Mouse (Mus musculus): ENCODE data around the gene Renbp. TPM values are rescaled to one million over a fixed set of nuclear protein-coding genes. Genes with fewer than 3 reads are reported as not detected.

Renbp gene
- polyA plus RNA-seq, 1 experiment from 2014 or later = 85.6 TPM

DNA sequence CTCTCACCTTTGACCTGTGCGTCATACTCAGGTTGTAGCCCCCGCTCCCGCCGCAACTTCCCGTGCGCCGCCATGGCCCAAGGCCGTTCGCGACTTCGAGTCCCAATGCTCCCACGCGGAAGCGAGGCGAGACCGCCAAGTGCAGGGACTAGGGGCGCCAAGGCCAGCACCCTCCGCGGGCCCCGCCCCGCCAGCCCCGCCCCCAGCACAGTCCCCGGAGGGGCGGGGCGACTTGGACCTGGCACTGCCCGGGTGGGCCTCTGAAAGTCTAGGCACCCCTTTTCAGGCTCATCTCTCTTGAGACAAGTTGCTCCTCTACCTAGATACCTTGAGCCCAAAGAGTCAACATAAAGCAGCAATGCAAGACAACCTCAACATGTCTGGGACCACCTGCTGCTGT is 19.5 kb downstream of the Renbp start:
- ATAC-seq (replicated peaks; ENCODE audit: low FRiP score, low read depth) (no peak), DNase-seq (ENCODE audit: low spot score) (no peak)
- TF ChIP-seq CTCF (IDR thresholded peaks at IDR 0.05; ENCODE audit: low read depth) = no peak
- Histone ChIP-seq H3K4me1 (replicated peaks; ENCODE audit: insufficient read depth, low read length) (no peaks in the 10 kb centered on the region), H3K4me2 (ENCODE audit: low read length) (peak overlapping the region; percentile 47), H3K27me3 (ENCODE audit: insufficient read depth, low read length) (no peaks in the 10 kb centered on the region), H3K9ac (ENCODE audit: low read depth, low read length) (no peak overlapping the region), H3K27ac (no peak overlapping the region; the same call in 1 of the 2 replicates), H3K4me3 (replicated peaks; ENCODE audit: low read depth, low read length) (no peak overlapping the region), H3K36me3 (ENCODE audit: insufficient read depth, low read length) (no peaks in the 10 kb centered on the region), H3K9me3 (replicated peaks; ENCODE audit: low read length) (no peaks in the 10 kb centered on the region)
- WGBS = 28% methylated on average over 26 of the region's 26 CpGs

GRCm38 (mm10) chrX:73910451-73910850 is 20.2 kb downstream of the Renbp start:
- H3K27me3 ChIP-seq (ENCODE audit: insufficient read depth, low read length) = no peaks in the 10 kb centered on the region
- no peak overlapping the region for H3K27ac ChIP-seq
- no peak for TF ChIP-seq CTCF (IDR thresholded peaks at IDR 0.05; ENCODE audit: low read depth)
- H3K4me3 ChIP-seq (replicated peaks; ENCODE audit: low read depth, low read length) = no peak overlapping the region
- no peaks in the 10 kb centered on the region for H3K4me1 ChIP-seq (replicated peaks; ENCODE audit: insufficient read depth, low read length)
- no peak overlapping the region for H3K9ac ChIP-seq (ENCODE audit: low read depth, low read length)
- H3K4me2 ChIP-seq (ENCODE audit: low read length) = no peak overlapping the region
- DNase-seq (ENCODE audit: low spot score) (no peak), ATAC-seq (replicated peaks; ENCODE audit: low FRiP score, low read depth) (no peak)
- no peaks in the 10 kb centered on the region for H3K36me3 ChIP-seq (ENCODE audit: insufficient read depth, low read length)
- no peaks in the 10 kb centered on the region for H3K9me3 ChIP-seq (replicated peaks; ENCODE audit: low read length)

GRCm38 (mm10) chrX:73910049-73910448 is 20.6 kb downstream of the Renbp start:
- ATAC-seq (replicated peaks; ENCODE audit: low FRiP score, low read depth) (no peak), DNase-seq (ENCODE audit: low spot score) (no peak)
- Histone ChIP-seq H3K4me2 (ENCODE audit: low read length) (no peak overlapping the region), H3K9ac (ENCODE audit: low read depth, low read length) (no peak overlapping the region), H3K9me3 (replicated peaks; ENCODE audit: low read length) (no peaks in the 10 kb centered on the region), H3K4me3 (replicated peaks; ENCODE audit: low read depth, low read length) (no peak overlapping the region), H3K4me1 (replicated peaks; ENCODE audit: insufficient read depth, low read length) (no peaks in the 10 kb centered on the region), H3K36me3 (ENCODE audit: insufficient read depth, low read length) (no peaks in the 10 kb centered on the region), H3K27me3 (ENCODE audit: insufficient read depth, low read length) (no peaks in the 10 kb centered on the region), H3K27ac (no peak overlapping the region)
- WGBS = 86% methylated on average over 1 of the region's 1 CpGs
- TF ChIP-seq CTCF (IDR thresholded peaks at IDR 0.05; ENCODE audit: low read depth) = no peak

DNA sequence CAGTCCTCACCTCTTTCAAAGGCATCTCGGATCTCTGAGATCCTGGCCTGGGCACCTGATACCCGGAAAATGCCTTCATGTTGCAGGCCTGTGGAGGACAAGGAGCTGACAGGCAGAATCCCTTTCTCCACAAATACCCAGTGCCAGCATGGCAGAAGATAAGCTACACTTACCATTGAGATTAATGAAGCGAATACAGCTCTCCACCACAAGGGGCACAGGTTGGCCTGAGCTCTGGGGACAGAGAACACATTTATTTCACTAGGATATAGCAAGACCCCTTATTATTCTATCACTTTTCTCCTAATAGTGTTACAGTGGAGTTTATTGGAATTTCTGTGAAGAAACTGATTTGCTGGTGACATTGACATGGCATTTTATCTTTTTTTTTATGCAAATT is 32.7 kb downstream of the Renbp start:
- no peaks in the 10 kb centered on the region for H3K9me3 ChIP-seq (replicated peaks; ENCODE audit: low read length)
- H3K4me1 ChIP-seq (replicated peaks; ENCODE audit: insufficient read depth, low read length) = no peaks in the 10 kb centered on the region
- peak; percentile 46 for TF ChIP-seq CTCF (IDR thresholded peaks at IDR 0.05; ENCODE audit: low read depth)
- no peak overlapping the region for H3K9ac ChIP-seq (ENCODE audit: low read depth, low read length)
- 74% methylated on average over 3 of the region's 3 CpGs for WGBS
- ATAC-seq (replicated peaks; ENCODE audit: low FRiP score, low read depth) (no peak), DNase-seq (ENCODE audit: low spot score) (peak; percentile 11)
- H3K4me3 ChIP-seq (replicated peaks; ENCODE audit: low read depth, low read length) = no peak overlapping the region
- no peak overlapping the region for H3K4me2 ChIP-seq (ENCODE audit: low read length)
- H3K27ac ChIP-seq = no peak overlapping the region
- no peaks in the 10 kb centered on the region for H3K36me3 ChIP-seq (ENCODE audit: insufficient read depth, low read length)
- H3K27me3 ChIP-seq (ENCODE audit: insufficient read depth, low read length) = no peaks in the 10 kb centered on the region

GRCm38 (mm10) chrX:73895719-73896118 is 34.9 kb downstream of the Renbp start, which contains the start of gene L1cam:
TSS of gene L1cam (minus strand) at chrX:73896105.
- DNase-seq (ENCODE audit: low spot score) = peak; percentile 45

DNA sequence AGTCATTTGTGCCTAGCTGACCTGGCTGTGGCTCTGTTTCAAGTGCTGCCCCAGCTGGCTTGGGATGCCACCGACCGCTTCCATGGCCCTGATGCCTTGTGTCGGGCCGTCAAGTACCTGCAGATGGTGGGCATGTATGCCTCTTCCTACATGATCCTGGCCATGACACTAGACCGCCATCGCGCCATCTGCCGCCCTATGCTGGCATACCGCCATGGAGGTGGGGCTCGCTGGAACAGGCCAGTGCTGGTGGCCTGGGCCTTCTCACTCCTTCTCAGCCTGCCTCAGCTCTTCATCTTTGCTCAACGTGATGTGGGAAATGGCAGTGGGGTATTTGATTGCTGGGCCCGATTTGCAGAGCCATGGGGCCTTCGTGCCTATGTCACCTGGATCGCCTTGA is 37.8 kb downstream of the Renbp start:
- H3K9me3 ChIP-seq (replicated peaks; ENCODE audit: low read length) = no peaks in the 10 kb centered on the region
- H3K4me1 ChIP-seq (replicated peaks; ENCODE audit: insufficient read depth, low read length) = no peaks in the 10 kb centered on the region
- no peak for TF ChIP-seq CTCF (IDR thresholded peaks at IDR 0.05; ENCODE audit: low read depth)
- no peak overlapping the region for H3K4me3 ChIP-seq (replicated peaks; ENCODE audit: low read depth, low read length)
- no peaks in the 10 kb centered on the region for H3K27me3 ChIP-seq (ENCODE audit: insufficient read depth, low read length)
- no peak overlapping the region for H3K4me2 ChIP-seq (ENCODE audit: low read length)
- H3K27ac ChIP-seq = no peak overlapping the region
- DNase-seq (ENCODE audit: low spot score) (no peak), ATAC-seq (replicated peaks; ENCODE audit: low FRiP score, low read depth) (no peak)
- 86% methylated on average over 14 of the region's 14 CpGs for WGBS
- H3K9ac ChIP-seq (ENCODE audit: low read depth, low read length) = no peak overlapping the region
- no peaks in the 10 kb centered on the region for H3K36me3 ChIP-seq (ENCODE audit: insufficient read depth, low read length)

More at GRCm38 (mm10) chrX:73895719-73896118, 34.9 kb downstream of the Renbp start, which contains the start of gene L1cam:
- no peaks in the 10 kb centered on the region for H3K9me3 ChIP-seq (replicated peaks; ENCODE audit: low read length)
- 20% methylated on average over 2 of the region's 2 CpGs for WGBS
- no peaks in the 10 kb centered on the region for H3K27me3 ChIP-seq (ENCODE audit: insufficient read depth, low read length)
- no peak within 1 kb of the TSS for H3K4me3 ChIP-seq (replicated peaks; ENCODE audit: low read depth, low read length)
- no peak within 1 kb of the TSS for H3K4me2 ChIP-seq (ENCODE audit: low read length)
- H3K9ac ChIP-seq (ENCODE audit: low read depth, low read length) = no peak within 1 kb of the TSS
- peak; percentile 64 for TF ChIP-seq CTCF (IDR thresholded peaks at IDR 0.05; ENCODE audit: low read depth)
- H3K36me3 ChIP-seq (ENCODE audit: insufficient read depth, low read length) = no peaks in the 10 kb centered on the region
- H3K27ac ChIP-seq = no peak within 1 kb of the TSS
- no peak for ATAC-seq (replicated peaks; ENCODE audit: low FRiP score, low read depth)
- no peaks in the 10 kb centered on the region for H3K4me1 ChIP-seq (replicated peaks; ENCODE audit: insufficient read depth, low read length)

DNA sequence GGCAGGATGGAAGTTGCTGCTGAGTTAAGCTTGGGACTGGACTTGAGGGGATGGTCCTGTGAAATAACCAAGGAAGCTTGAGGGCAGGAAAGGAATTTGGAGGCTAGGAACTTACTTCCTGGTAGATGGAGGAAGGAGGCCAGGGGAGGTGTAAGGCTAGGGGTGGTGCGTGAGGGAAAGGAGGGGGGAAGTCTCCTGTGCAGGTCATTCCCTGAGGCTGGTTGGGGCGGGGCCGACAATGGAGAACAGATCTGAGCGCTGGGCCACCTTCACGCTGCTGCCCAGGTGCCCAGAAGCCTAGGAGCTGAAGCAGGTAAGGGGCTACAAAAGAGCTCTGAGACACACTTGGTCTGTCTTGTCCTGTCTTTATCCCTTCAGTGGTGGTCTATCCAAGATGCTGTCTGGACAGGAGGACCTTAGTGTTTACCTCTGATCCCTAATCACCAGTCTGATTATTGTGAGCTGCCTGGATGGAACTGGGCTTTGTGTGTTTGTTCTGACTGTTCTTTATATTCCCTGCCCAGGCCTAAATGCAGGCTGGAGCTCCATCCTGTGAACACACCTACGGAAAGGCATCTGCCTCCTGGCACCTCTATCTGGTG is 39.0 kb downstream of the Renbp start, which contains the start of gene Avpr2:
Gene Avpr2 (plus strand): TSS at position 552 of the 602 bp plus-strand sequence.
- WGBS = 77% methylated on average over 6 of the region's 6 CpGs
- DNase-seq (ENCODE audit: low spot score) (no peak), ATAC-seq (replicated peaks; ENCODE audit: low FRiP score, low read depth) (no peak; the same call in 1 of the 2 replicates)
- TF ChIP-seq CTCF (IDR thresholded peaks at IDR 0.05; ENCODE audit: low read depth) = no peak
- H3K9me3 ChIP-seq (replicated peaks; ENCODE audit: low read length) = no peaks in the 10 kb centered on the region
- H3K27me3 ChIP-seq (ENCODE audit: insufficient read depth, low read length) = no peaks in the 10 kb centered on the region
- no peaks in the 10 kb centered on the region for H3K36me3 ChIP-seq (ENCODE audit: insufficient read depth, low read length)
- H3K4me1 ChIP-seq (replicated peaks; ENCODE audit: insufficient read depth, low read length) = no peaks in the 10 kb centered on the region
- 0 out of 2 replicates have a peak within 1 kb of the TSS, but pooled peaks have one; percentile 8 for H3K27ac ChIP-seq
- H3K4me3 ChIP-seq (replicated peaks; ENCODE audit: low read depth, low read length) = no peak within 1 kb of the TSS
- no peak within 1 kb of the TSS for H3K4me2 ChIP-seq (ENCODE audit: low read length)
- H3K9ac ChIP-seq (ENCODE audit: low read depth, low read length) = no peak within 1 kb of the TSS
